Mouse (Mus musculus): ENCODE results near the gene Ndufv1. TPM values are rescaled to one million over a fixed set of nuclear protein-coding genes. Genes with fewer than 3 reads are reported as not detected.

The Ndufv1 gene
- polyA plus RNA-seq, 1 experiment from 2014 or later: 221 TPM

- Histone ChIP-seq H3K4me1 (peaks cover 10% of the 10 kb centered on the region), H3K27me3 (ENCODE audit: low read depth, poor library complexity, severe bottlenecking) (no peaks in the 10 kb centered on the region), H3K36me3 (peaks cover 66% of the 10 kb centered on the region), H3K4me3 (no peak overlapping the region), H3K9me3 (replicated peaks) (no peaks in the 10 kb centered on the region), H3K27ac (no peak overlapping the region)
- 96% methylated on average over 8 of the region's 8 CpGs for WGBS
- DNase-seq (ENCODE audit: low spot score): no peak
These were observed 6.6 kb downstream of the Ndufv1 start for GRCm38 (mm10) chr19:4005971-4006370.

DNA sequence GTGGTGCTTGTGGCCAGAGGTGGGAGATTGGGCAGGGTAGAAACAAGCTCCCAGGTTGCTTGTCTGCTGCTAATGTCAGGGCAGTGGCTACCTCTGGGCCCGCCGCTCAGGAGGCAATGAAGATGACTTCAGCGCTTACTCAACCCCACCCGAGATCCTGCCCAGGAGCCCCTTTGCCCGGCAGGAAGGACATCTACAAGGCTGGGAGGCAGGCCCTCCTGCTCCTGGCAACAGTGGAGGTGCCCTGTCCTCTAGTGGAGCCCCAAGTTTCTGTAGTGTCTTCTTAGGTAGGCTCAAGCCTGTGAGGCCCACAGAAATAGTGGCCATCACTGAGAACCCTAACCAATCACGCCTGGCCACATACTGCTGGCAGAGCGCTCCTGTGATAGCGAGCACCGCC is 7.5 kb downstream of the Ndufv1 start:
- H3K27me3 ChIP-seq (ENCODE audit: low read depth, poor library complexity, severe bottlenecking): no peaks in the 10 kb centered on the region
- WGBS: 90% methylated on average over 9 of the region's 9 CpGs
- H3K4me1 ChIP-seq: peaks cover 12% of the 10 kb centered on the region
- H3K27ac ChIP-seq: no peak overlapping the region
- H3K36me3 ChIP-seq: peaks cover 59% of the 10 kb centered on the region
- H3K4me3 ChIP-seq: no peak overlapping the region
- no peak for DNase-seq (ENCODE audit: low spot score)
- no peaks in the 10 kb centered on the region for H3K9me3 ChIP-seq (replicated peaks)

GRCm38 (mm10) chr19:4004331-4004730 is 8.3 kb downstream of the Ndufv1 start:
- H3K27ac ChIP-seq: no peak overlapping the region
- no peak overlapping the region; the same call in 1 of the 2 replicates for H3K4me3 ChIP-seq
- 92% methylated on average over 15 of the region's 15 CpGs for WGBS

DNA sequence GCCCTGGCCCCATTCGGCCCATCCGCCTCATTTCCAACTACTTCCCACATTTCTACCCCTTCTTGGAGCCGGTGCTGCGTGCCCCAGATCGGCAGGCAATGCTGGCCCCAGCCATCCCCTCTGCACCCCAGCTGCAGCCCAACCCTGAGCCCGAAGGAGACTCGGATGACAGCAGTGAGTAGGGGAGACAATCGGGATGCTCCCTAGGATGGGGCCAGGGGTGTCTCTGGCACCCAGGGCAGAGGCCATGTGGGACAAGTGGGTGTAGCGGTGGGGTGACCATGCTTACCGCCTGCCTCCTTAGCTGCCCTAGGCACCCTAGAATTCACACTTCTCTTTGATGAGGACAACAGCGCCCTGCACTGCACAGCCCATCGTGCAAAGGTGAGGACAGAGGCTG is 9.0 kb downstream of the Ndufv1 start:
- 69% methylated on average over 12 of the region's 12 CpGs for WGBS
- no peak for DNase-seq (ENCODE audit: low spot score)
- H3K9me3 ChIP-seq (replicated peaks): no peaks in the 10 kb centered on the region
- H3K4me3 ChIP-seq: no peak overlapping the region
- no peak overlapping the region for H3K27ac ChIP-seq
- no peaks in the 10 kb centered on the region for H3K27me3 ChIP-seq (ENCODE audit: low read depth, poor library complexity, severe bottlenecking)
- H3K36me3 ChIP-seq: peaks cover 44% of the 10 kb centered on the region
- peaks cover 22% of the 10 kb centered on the region for H3K4me1 ChIP-seq

More at GRCm38 (mm10) chr19:4004331-4004730, 8.3 kb downstream of the Ndufv1 start:
- H3K27me3 ChIP-seq (ENCODE audit: low read depth, poor library complexity, severe bottlenecking): no peaks in the 10 kb centered on the region
- H3K9me3 ChIP-seq (replicated peaks): no peaks in the 10 kb centered on the region
- peaks cover 18% of the 10 kb centered on the region for H3K4me1 ChIP-seq
- peaks cover 51% of the 10 kb centered on the region for H3K36me3 ChIP-seq
- peak; percentile 31 for DNase-seq (ENCODE audit: low spot score)

- Histone ChIP-seq H3K4me3 (no peak within 1 kb of the TSS), H3K9me3 (replicated peaks) (no peaks in the 10 kb centered on the region), H3K4me1 (peaks cover 27% of the 10 kb centered on the region), H3K27me3 (ENCODE audit: low read depth, poor library complexity, severe bottlenecking) (no peaks in the 10 kb centered on the region), H3K36me3 (peaks cover 39% of the 10 kb centered on the region), H3K27ac (no peak within 1 kb of the TSS)
- DNase-seq (ENCODE audit: low spot score): no peak
- WGBS: 62% methylated on average over 1 of the region's 1 CpGs
These were observed 9.5 kb downstream of the Ndufv1 start, which contains the start of gene Doc2g for GRCm38 (mm10) chr19:4003112-4003511. Gene Doc2g, plus strand, starts transcription at chr19:4003313.

- H3K4me3 ChIP-seq: peak overlapping the region; percentile 66; the same call in 1 of the 2 replicates
- peaks cover 31% of the 10 kb centered on the region for H3K4me1 ChIP-seq
- 81% methylated on average over 5 of the region's 5 CpGs for WGBS
- peak overlapping the region; percentile 93 for H3K27ac ChIP-seq
- no peaks in the 10 kb centered on the region for H3K27me3 ChIP-seq (ENCODE audit: low read depth, poor library complexity, severe bottlenecking)
- no peak for DNase-seq (ENCODE audit: low spot score)
- peaks cover 26% of the 10 kb centered on the region for H3K36me3 ChIP-seq
- H3K9me3 ChIP-seq (replicated peaks): no peaks in the 10 kb centered on the region
These were observed 10.9 kb downstream of the Ndufv1 start for GRCm38 (mm10) chr19:4001752-4002151.

DNA sequence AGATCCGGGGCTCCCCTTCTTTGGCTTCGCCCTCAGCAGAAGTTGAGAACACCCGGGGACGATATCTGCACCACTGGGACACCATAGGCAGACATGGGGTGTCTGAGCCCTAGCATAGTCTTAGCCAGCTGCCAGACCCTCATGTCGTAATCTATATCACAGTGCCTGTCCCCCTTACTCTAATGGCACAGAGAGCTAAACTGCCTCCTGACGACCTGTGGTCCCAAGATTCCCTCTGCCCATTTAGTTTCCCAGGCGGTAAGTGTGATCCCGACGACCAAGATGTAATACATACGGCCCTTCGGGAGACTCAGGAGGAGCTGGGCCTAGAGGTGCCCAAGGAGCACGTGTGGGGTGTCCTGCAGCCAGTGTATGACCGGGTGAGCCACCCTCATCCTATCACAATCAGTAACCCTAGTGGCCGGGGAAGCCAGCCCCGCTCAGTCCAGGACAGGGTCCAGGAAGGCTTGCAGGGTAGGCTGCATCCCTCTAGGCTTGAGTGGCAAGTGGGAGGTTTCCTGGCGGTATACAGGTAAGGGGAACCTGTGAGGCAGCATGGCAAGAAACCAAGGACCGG is 11.6 kb downstream of the Ndufv1 start:
- peak overlapping the region; percentile 93 for H3K27ac ChIP-seq
- H3K4me3 ChIP-seq: peak overlapping the region; percentile 66
- no peaks in the 10 kb centered on the region for H3K9me3 ChIP-seq (replicated peaks)
- WGBS: 19% methylated on average over 17 of the region's 17 CpGs
- DNase-seq (ENCODE audit: low spot score): no peak
- peaks cover 31% of the 10 kb centered on the region for H3K4me1 ChIP-seq
- H3K36me3 ChIP-seq: peaks cover 18% of the 10 kb centered on the region
- H3K27me3 ChIP-seq (ENCODE audit: low read depth, poor library complexity, severe bottlenecking): no peaks in the 10 kb centered on the region

DNA sequence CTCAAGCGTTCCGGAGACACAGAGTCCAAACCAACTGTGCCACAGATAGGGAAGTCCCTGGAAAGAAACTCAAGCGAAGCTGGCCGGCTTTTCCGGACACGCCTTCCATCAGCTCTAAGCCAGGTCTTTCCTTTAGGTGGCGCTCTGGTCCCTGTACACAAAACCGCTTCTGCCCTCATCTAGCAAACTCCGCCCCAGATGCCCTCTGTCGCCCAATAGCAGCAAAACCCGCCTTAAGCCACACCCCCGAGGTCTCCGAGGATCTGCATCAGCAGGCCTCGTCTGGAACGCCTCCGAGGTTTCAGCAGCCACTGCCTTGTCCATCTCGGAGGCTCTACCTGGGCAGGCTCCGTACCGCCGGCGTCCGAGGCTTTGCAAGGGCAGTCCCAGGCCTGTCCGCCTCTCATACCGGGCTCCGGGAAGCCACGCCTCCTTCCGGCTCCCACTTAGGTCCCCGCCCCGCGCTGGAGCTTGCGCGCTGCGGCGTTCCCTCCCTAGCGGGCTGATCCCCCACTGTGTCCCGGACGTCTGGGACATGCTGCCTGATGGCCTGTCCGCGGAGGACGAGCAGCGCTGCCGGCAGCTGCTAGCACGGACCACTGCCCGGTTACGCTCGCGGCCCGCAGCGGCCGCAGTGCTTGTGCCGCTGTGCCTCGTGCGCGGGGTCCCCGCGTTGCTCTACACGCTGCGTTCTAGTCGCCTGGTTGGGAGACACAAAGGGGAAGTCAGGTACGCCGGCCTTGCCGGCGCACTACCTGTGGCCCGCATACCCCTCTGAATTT is 12.3 kb downstream of the Ndufv1 start, which contains the start of the genes Nudt8 and Gm49405:
Gene Nudt8, plus strand, starts transcription at position 462 of the 782 bp plus-strand sequence.
Gene Gm49405, plus strand, starts transcription at position 508 of the 782 bp plus-strand sequence.
- Histone ChIP-seq H3K9me3 (replicated peaks) (no peaks in the 10 kb centered on the region), H3K36me3 (peaks cover 13% of the 10 kb centered on the region), H3K27me3 (ENCODE audit: low read depth, poor library complexity, severe bottlenecking) (no peaks in the 10 kb centered on the region), H3K4me1 (peaks cover 31% of the 10 kb centered on the region), H3K27ac (peak within 1 kb of the TSS; percentile 93), H3K4me3 (peak within 1 kb of the TSS; percentile 66)
- DNase-seq (ENCODE audit: low spot score): peak; percentile 92
- under 1% methylated on average over 64 of the region's 64 CpGs for WGBS

DNA sequence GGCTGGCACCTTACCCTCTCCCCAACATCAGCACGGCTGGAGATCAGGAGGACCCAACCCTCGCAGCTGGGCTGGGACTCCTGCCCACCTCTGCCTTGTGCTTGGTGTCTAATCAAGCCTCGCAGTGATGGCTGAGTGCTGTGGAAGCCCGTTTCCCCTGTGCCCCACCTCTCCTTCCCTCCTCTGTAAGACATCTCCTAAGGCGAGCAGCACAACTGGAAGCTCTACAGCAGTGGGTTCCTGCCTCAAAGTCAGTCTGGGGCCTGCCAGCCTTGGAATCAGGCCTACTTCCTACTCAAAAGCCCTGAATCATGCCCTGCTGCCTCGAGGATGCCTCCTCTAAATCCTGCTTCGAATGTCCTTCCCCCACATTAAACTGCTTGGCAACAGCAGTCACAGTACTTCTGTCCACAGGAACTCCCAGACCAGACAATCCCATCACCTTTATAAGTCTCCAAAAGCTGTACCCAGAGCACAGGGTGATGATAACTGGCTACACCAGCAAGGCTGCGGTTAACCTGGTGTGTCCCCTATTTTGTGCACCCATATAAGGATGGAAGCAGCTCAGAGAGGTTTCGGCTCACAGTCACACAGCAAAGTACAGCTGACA is 13.4 kb downstream of the Ndufv1 start:
- Histone ChIP-seq H3K27me3 (ENCODE audit: low read depth, poor library complexity, severe bottlenecking) (no peaks in the 10 kb centered on the region), H3K4me1 (peaks cover 34% of the 10 kb centered on the region), H3K36me3 (peaks cover 2% of the 10 kb centered on the region; the same call in 1 of the 2 replicates), H3K9me3 (replicated peaks) (no peaks in the 10 kb centered on the region), H3K27ac (no peak overlapping the region), H3K4me3 (peak overlapping the region; percentile 66)
- 86% methylated on average over 9 of the region's 9 CpGs for WGBS
- no peak for DNase-seq (ENCODE audit: low spot score)

DNA sequence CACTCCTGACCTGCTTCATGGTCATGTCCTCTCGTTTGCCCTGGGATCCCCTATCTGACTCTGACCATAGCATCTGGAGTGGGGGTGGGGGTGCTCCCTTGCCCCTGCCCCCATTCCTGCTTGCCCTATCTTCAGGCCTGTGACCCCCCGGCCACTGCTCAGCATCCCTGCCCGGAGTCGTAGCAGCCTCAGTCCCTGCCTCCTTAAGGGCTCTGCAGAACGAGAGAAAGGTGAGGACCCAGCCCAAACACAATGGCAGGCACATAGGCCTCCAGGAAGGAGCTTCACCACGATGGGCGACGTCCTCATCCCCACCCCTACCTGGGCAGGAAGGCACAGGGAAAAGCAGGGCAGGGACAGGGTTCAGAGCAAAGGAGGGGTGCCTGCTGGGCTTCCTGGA is 14.3 kb downstream of the Ndufv1 start:
- 77% methylated on average over 8 of the region's 8 CpGs for WGBS
- no peaks in the 10 kb centered on the region for H3K36me3 ChIP-seq
- peaks cover 34% of the 10 kb centered on the region for H3K4me1 ChIP-seq
- no peak overlapping the region for H3K4me3 ChIP-seq
- no peak overlapping the region for H3K27ac ChIP-seq
- H3K27me3 ChIP-seq (ENCODE audit: low read depth, poor library complexity, severe bottlenecking): no peaks in the 10 kb centered on the region
- peak; percentile 28 for DNase-seq (ENCODE audit: low spot score)
- no peaks in the 10 kb centered on the region for H3K9me3 ChIP-seq (replicated peaks)

DNA sequence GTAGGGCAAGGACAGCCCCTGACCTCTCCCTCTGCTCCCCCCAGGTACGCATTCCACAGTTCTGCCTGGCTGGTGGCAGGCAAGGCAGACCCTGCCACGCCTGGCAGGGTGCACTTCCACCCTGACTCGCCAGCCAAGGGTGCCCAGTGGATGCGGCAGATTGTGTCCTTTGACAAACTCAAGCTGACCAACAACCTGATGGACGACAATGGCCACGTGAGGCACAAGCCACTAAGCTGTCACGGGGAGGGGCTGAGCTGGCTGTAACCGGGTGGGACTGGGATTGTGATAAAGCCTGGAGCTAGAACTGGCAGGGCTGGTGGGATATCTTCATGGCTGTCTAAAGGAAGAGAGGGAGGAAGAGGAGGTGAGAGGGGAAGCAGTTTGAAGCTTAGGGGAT is 15.4 kb downstream of the Ndufv1 start:
- WGBS: 68% methylated on average over 8 of the region's 8 CpGs
- peaks cover 39% of the 10 kb centered on the region for H3K4me1 ChIP-seq

DNA sequence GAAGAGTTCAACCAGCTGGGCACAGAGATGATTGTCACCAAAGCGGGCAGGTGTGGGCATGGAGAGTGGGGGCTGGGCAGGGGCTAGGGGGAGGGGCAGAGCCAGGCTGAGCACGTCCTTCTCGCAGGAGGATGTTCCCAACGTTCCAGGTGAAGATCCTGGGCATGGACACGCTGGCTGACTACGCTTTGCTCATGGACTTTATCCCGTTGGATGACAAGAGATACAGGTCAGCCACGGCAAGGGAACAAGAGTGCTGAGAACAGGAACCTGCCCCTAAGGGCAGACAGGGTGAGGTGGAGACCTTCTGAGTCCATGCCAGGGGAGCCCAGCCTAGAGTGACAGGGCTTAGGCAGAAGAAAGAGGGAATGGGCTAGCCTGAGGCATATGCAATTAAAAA is 15.9 kb downstream of the Ndufv1 start:
- WGBS: 86% methylated on average over 8 of the region's 8 CpGs
- 0 out of 2 replicates have a peak, but pooled peaks cover 2% of the 10 kb centered on the region for H3K27me3 ChIP-seq (ENCODE audit: low read depth, poor library complexity, severe bottlenecking)
- no peak overlapping the region for H3K4me3 ChIP-seq
- no peak overlapping the region for H3K27ac ChIP-seq
- H3K4me1 ChIP-seq: peaks cover 37% of the 10 kb centered on the region
- no peaks in the 10 kb centered on the region for H3K36me3 ChIP-seq
- H3K9me3 ChIP-seq (replicated peaks): no peaks in the 10 kb centered on the region
- DNase-seq (ENCODE audit: low spot score): no peak

More for the DNA sequence above, 15.4 kb downstream of the Ndufv1 start:
- Histone ChIP-seq H3K9me3 (replicated peaks) (no peaks in the 10 kb centered on the region), H3K27me3 (ENCODE audit: low read depth, poor library complexity, severe bottlenecking) (no peaks in the 10 kb centered on the region), H3K4me3 (no peak overlapping the region), H3K27ac (no peak overlapping the region), H3K36me3 (no peaks in the 10 kb centered on the region)
- DNase-seq (ENCODE audit: low spot score): no peak

DNA sequence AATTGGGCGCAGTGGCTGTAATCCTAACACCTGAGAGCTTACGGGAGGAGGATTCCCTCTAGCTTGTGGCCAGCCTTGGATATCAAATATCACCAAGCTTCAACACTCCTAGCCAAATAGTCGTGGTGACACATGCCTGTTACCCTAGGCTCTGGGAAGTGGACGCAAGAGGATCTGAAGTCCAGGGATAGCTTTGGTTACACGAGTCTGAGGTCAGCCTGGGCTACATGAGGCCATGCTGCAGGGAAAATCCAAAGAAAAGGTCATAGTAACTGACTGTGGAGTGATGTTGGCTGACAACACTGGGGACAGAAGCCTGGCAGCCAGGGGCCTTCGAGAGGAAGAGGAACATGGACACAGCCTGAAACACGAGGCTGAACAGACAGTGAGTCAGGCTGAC is 16.5 kb downstream of the Ndufv1 start:
- no peak overlapping the region for H3K27ac ChIP-seq
- H3K4me3 ChIP-seq: no peak overlapping the region
- no peaks in the 10 kb centered on the region for H3K9me3 ChIP-seq (replicated peaks)
- no peak for DNase-seq (ENCODE audit: low spot score)
- peaks cover 31% of the 10 kb centered on the region for H3K4me1 ChIP-seq
- 0 out of 2 replicates have a peak, but pooled peaks cover 5% of the 10 kb centered on the region for H3K27me3 ChIP-seq (ENCODE audit: low read depth, poor library complexity, severe bottlenecking)
- no peaks in the 10 kb centered on the region for H3K36me3 ChIP-seq
- 68% methylated on average over 7 of the region's 7 CpGs for WGBS
